Mouse (Mus musculus): ENCODE data around the gene Ttbk2.

DNA sequence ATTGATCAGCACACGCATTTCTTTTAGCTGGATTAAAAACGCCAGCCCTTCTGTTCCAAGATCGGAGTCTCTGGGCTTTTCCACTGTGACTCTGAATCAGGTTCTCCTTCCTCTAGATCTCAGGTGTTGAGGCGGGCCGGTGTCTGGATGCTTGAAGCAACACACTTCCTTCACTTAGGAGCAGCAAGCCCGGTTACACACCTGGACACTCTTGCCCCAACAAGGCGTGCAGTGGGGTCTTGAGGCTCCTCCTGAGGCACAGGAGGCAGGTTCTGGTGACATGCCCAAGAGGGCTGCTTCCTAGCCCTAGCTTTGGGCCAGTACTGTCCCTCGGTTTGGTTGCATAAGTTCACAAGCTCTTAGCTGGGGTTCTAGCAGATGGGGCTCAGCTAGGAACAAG is 131.9 kb downstream of the Ttbk2 start:
- TF ChIP-seq UBTF (IDR thresholded peaks at IDR 0.05; ENCODE audit: low read depth, low read length): no peak
- TF ChIP-seq USF2 (conservative IDR thresholded peaks at IDR 0.05; ENCODE audit: low read depth, low read length): no peak
- no peak for TF ChIP-seq CTCF (conservative IDR thresholded peaks at IDR 0.05 in 1 of 2, IDR thresholded peaks at IDR 0.05 in 1 of 2; ENCODE audit: low read depth in 2 of 2, low read length in 2 of 2)
- TF ChIP-seq IRF4 (IDR thresholded peaks at IDR 0.05; ENCODE audit: low read depth, low read length): no peak
- TF ChIP-seq RCOR1 (conservative IDR thresholded peaks at IDR 0.05; ENCODE audit: low read depth, low read length): no peak
- TF ChIP-seq ZNF384 (IDR thresholded peaks at IDR 0.05; ENCODE audit: low read depth, low read length): no peak
- TF ChIP-seq NRF1 (IDR thresholded peaks at IDR 0.05; ENCODE audit: low read depth, low read length): no peak
- no peak for TF ChIP-seq HCFC1 (IDR thresholded peaks at IDR 0.05; ENCODE audit: low read depth, low read length)
- no peak for TF ChIP-seq BHLHE40 (IDR thresholded peaks at IDR 0.05; ENCODE audit: low read depth, low read length)
- no peak for TF ChIP-seq ZC3H11A (IDR thresholded peaks at IDR 0.05; ENCODE audit: low read depth, low read length)

All from CH12.LX (cell line).